Mouse (Mus musculus): Measurements from ENCODE around the gene Cldn9.

Gene Cldn9

GRCm38 (mm10) chr17:23683856-23684672 lies at the start of gene Cldn9:
TSS of gene Cldn9 (minus strand) at chr17:23684026.
- in situ Hi-C loops (cut with MboI; ENCODE audit: low pct_unique_long_range_greater_than_20kb in 1 of 2, low sequenced_read_pairs in 2 of 2, unreplicated experiment in 1 of 2) = no loop called here

- in situ Hi-C loops (cut with MboI; ENCODE audit: low pct_unique_long_range_greater_than_20kb in 1 of 2, low sequenced_read_pairs in 2 of 2, unreplicated experiment in 1 of 2) = no loop called here
Measured at GRCm38 (mm10) chr17:23730441-23730840, 46.6 kb upstream of the Cldn9 start.

- in situ Hi-C loops (cut with MboI; ENCODE audit: low pct_unique_long_range_greater_than_20kb in 1 of 2, low sequenced_read_pairs in 2 of 2, unreplicated experiment in 1 of 2) = no loop called here
Measured at GRCm38 (mm10) chr17:23726758-23727142, 42.9 kb upstream of the Cldn9 start.

GRCm38 (mm10) chr17:23725999-23726757 lies 42.4 kb upstream of the Cldn9 start, which contains the start of gene Pkmyt1:
TSS of gene Pkmyt1 (plus strand) at chr17:23726336.
- in situ Hi-C loops (cut with MboI; ENCODE audit: low pct_unique_long_range_greater_than_20kb in 1 of 2, low sequenced_read_pairs in 2 of 2, unreplicated experiment in 1 of 2) = no loop called here

GRCm38 (mm10) chr17:23725477-23725876 lies 41.7 kb upstream of the Cldn9 start:
- in situ Hi-C loops (cut with MboI; ENCODE audit: low pct_unique_long_range_greater_than_20kb in 1 of 2, low sequenced_read_pairs in 2 of 2, unreplicated experiment in 1 of 2) = no loop called here

- in situ Hi-C loops (cut with MboI; ENCODE audit: low pct_unique_long_range_greater_than_20kb in 1 of 2, low sequenced_read_pairs in 2 of 2, unreplicated experiment in 1 of 2) = no loop called here
Measured at GRCm38 (mm10) chr17:23722376-23723125, 38.7 kb upstream of the Cldn9 start, which contains the start of gene 1520401A03Rik. TSS of gene 1520401A03Rik (minus strand) at chr17:23722783.

GRCm38 (mm10) chr17:23721886-23722285 lies 38.1 kb upstream of the Cldn9 start:
- in situ Hi-C loops (cut with MboI; ENCODE audit: low pct_unique_long_range_greater_than_20kb in 1 of 2, low sequenced_read_pairs in 2 of 2, unreplicated experiment in 1 of 2) = no loop called here

GRCm38 (mm10) chr17:23719455-23719854 lies 35.6 kb upstream of the Cldn9 start:
- in situ Hi-C loops (cut with MboI; ENCODE audit: low pct_unique_long_range_greater_than_20kb in 1 of 2, low sequenced_read_pairs in 2 of 2, unreplicated experiment in 1 of 2) = no loop called here

GRCm38 (mm10) chr17:23717003-23717402 lies 33.2 kb upstream of the Cldn9 start:
- in situ Hi-C loops (cut with MboI; ENCODE audit: low pct_unique_long_range_greater_than_20kb in 1 of 2, low sequenced_read_pairs in 2 of 2, unreplicated experiment in 1 of 2) = no loop called here

- in situ Hi-C loops (cut with MboI; ENCODE audit: low pct_unique_long_range_greater_than_20kb in 1 of 2, low sequenced_read_pairs in 2 of 2, unreplicated experiment in 1 of 2) = loop anchor here (5.0 kb wide), 2 partner anchors 34 to 44 kb away; partner anchors contain the start of genes Bicdl2 (in 1 of the 2), Hcfc1r1 (in 1 of the 2) and Thoc6 (in 1 of the 2)
Measured at GRCm38 (mm10) chr17:23706212-23706611, 22.4 kb upstream of the Cldn9 start.

- in situ Hi-C loops (cut with MboI; ENCODE audit: low pct_unique_long_range_greater_than_20kb in 1 of 2, low sequenced_read_pairs in 2 of 2, unreplicated experiment in 1 of 2) = loop anchor here (5.0 kb wide), 2 partner anchors 33 to 43 kb away; partner anchors contain the start of genes Bicdl2 (in 1 of the 2), Hcfc1r1 (in 1 of the 2) and Thoc6 (in 1 of the 2)
Measured at GRCm38 (mm10) chr17:23705525-23706104, 21.8 kb upstream of the Cldn9 start.

GRCm38 (mm10) chr17:23704741-23705140 lies 20.9 kb upstream of the Cldn9 start:
- in situ Hi-C loops (cut with MboI; ENCODE audit: low pct_unique_long_range_greater_than_20kb in 1 of 2, low sequenced_read_pairs in 2 of 2, unreplicated experiment in 1 of 2) = loop anchor here (5.0 kb wide), 2 partner anchors 32 to 42 kb away; partner anchors contain the start of genes Bicdl2 (in 1 of the 2), Hcfc1r1 (in 1 of the 2) and Thoc6 (in 1 of the 2)

- in situ Hi-C loops (cut with MboI; ENCODE audit: low pct_unique_long_range_greater_than_20kb in 1 of 2, low sequenced_read_pairs in 2 of 2, unreplicated experiment in 1 of 2) = no loop called here
Measured at GRCm38 (mm10) chr17:23703301-23703700, 19.5 kb upstream of the Cldn9 start.

GRCm38 (mm10) chr17:23700079-23700478 lies 16.3 kb upstream of the Cldn9 start:
- in situ Hi-C loops (cut with MboI; ENCODE audit: low pct_unique_long_range_greater_than_20kb in 1 of 2, low sequenced_read_pairs in 2 of 2, unreplicated experiment in 1 of 2) = no loop called here

- in situ Hi-C loops (cut with MboI; ENCODE audit: low pct_unique_long_range_greater_than_20kb in 1 of 2, low sequenced_read_pairs in 2 of 2, unreplicated experiment in 1 of 2) = no loop called here
Measured at GRCm38 (mm10) chr17:23699131-23700077, 15.6 kb upstream of the Cldn9 start.

- in situ Hi-C loops (cut with MboI; ENCODE audit: low pct_unique_long_range_greater_than_20kb in 1 of 2, low sequenced_read_pairs in 2 of 2, unreplicated experiment in 1 of 2) = no loop called here
Measured at GRCm38 (mm10) chr17:23695801-23696200, 12.0 kb upstream of the Cldn9 start.

- in situ Hi-C loops (cut with MboI; ENCODE audit: low pct_unique_long_range_greater_than_20kb in 1 of 2, low sequenced_read_pairs in 2 of 2, unreplicated experiment in 1 of 2) = no loop called here
Measured at GRCm38 (mm10) chr17:23694491-23694890, 10.7 kb upstream of the Cldn9 start.

Measured in mouse embryonic stem cell (cell line).